In genomic region chr4:119320896-119321550, GRCm38 (mm10) we compare ENCODE assay signal across 8 mouse cellular contexts. TPM values are rescaled to one million over a fixed set of nuclear protein-coding genes. Genes with fewer than 3 reads are reported as not detected.
DNase-seq lines count a peak whose midpoint lies in the region; ATAC-seq and TF ChIP-seq lines count a peak whose summit lies in the region.

No protein-coding gene starts in this region.

- no peak for TF ChIP-seq POLR2A in bone marrow macrophage, adult 2 months (IDR thresholded peaks at IDR 0.05; ENCODE audit: borderline replicate concordance, low read depth, low read length)

- TF ChIP-seq CTCF in bone marrow macrophage, adult 2 months (IDR thresholded peaks at IDR 0.05; ENCODE audit: low read depth, low read length), result no peak

- intact Hi-C loops in left cerebral cortex, postnatal 36 days (cut with DNase I), result loop anchor here (2.0 kb wide), 1 partner anchor 26 kb away; the partner anchor contains the start of gene Ybx1
- intact Hi-C loops in left cerebral cortex, postnatal 10 days (cut with DNase I), result no loop called here

- peaks cover 9% of the 10 kb centered on the region for H3K4me1 ChIP-seq in bone marrow macrophage, adult 2 months (ENCODE audit: control insufficient read depth, insufficient read depth, low read length)
- peaks cover 20% of the 10 kb centered on the region for H3K4me1 ChIP-seq in forebrain, embryonic 10.5 days
- H3K4me1 ChIP-seq in intestine, embryonic 14.5 days (replicated peaks; ENCODE audit: control insufficient read depth, insufficient read depth, low read length), result peaks cover 10% of the 10 kb centered on the region
- peaks cover 18% of the 10 kb centered on the region for H3K4me1 ChIP-seq in midbrain, embryonic 10.5 days

- peak overlapping the region; percentile 75 for H3K4me3 ChIP-seq in bone marrow macrophage, adult 2 months (ENCODE audit: insufficient read depth, low read length)
- peak overlapping the region; percentile 78 for H3K4me3 ChIP-seq in forebrain, embryonic 10.5 days
- H3K4me3 ChIP-seq in intestine, embryonic 14.5 days (ENCODE audit: low read depth, low read length), result peak overlapping the region; percentile 79
- H3K4me3 ChIP-seq in midbrain, embryonic 10.5 days, result peak overlapping the region; percentile 86

- ATAC-seq in intestine, embryonic 14.5 days (replicated peaks; ENCODE audit: low FRiP score, low TSS enrichment, low read depth), result peak; percentile 47
- no peak for ATAC-seq in inflammation-experienced regulatory T-cells, adult 6 months

- WGBS in forebrain, embryonic 10.5 days, result 34% methylated on average over 10 of the region's 10 CpGs
- WGBS in intestine, embryonic 14.5 days, result 35% methylated on average over 10 of the region's 10 CpGs
- WGBS in midbrain, embryonic 10.5 days, result 32% methylated on average over 10 of the region's 10 CpGs

- H3K36me3 ChIP-seq in forebrain, embryonic 10.5 days (replicated peaks), result peaks cover 34% of the 10 kb centered on the region
- H3K36me3 ChIP-seq in intestine, embryonic 14.5 days (ENCODE audit: control insufficient read depth, insufficient read depth, low read length), result peaks cover 34% of the 10 kb centered on the region
- peaks cover 33% of the 10 kb centered on the region for H3K36me3 ChIP-seq in midbrain, embryonic 10.5 days

- peak overlapping the region; percentile 52 for H3K9ac ChIP-seq in intestine, embryonic 14.5 days (ENCODE audit: low read length)

- no peaks in the 10 kb centered on the region for H3K9me3 ChIP-seq in forebrain, embryonic 10.5 days
- H3K9me3 ChIP-seq in intestine, embryonic 14.5 days (ENCODE audit: control insufficient read depth, low read length), result no peaks in the 10 kb centered on the region
- H3K9me3 ChIP-seq in midbrain, embryonic 10.5 days (replicated peaks), result no peaks in the 10 kb centered on the region

- no peaks in the 10 kb centered on the region for H3K27me3 ChIP-seq in forebrain, embryonic 10.5 days (ENCODE audit: poor library complexity, severe bottlenecking)
- no peaks in the 10 kb centered on the region for H3K27me3 ChIP-seq in intestine, embryonic 14.5 days (replicated peaks; ENCODE audit: control insufficient read depth, insufficient read depth, low read length)
- 0 out of 2 replicates have a peak, but pooled peaks cover 5% of the 10 kb centered on the region for H3K27me3 ChIP-seq in midbrain, embryonic 10.5 days (ENCODE audit: low read depth, poor library complexity, severe bottlenecking)

- H3K4me2 ChIP-seq in intestine, embryonic 14.5 days (ENCODE audit: low read length), result peak overlapping the region; percentile 98

- H3K27ac ChIP-seq in bone marrow macrophage, adult 2 months (ENCODE audit: insufficient read depth, low read depth, low read length), result peak overlapping the region; percentile 64; the same call in 1 of the 2 replicates
- H3K27ac ChIP-seq in forebrain, embryonic 10.5 days, result peak overlapping the region; percentile 86
- H3K27ac ChIP-seq in intestine, embryonic 14.5 days (ENCODE audit: low read depth), result peak overlapping the region; percentile 51; the same call in 1 of the 2 replicates
- H3K27ac ChIP-seq in midbrain, embryonic 10.5 days (replicated peaks), result peak overlapping the region; percentile 86

- peak; percentile 4 to 5 for DNase-seq in left cerebral cortex, postnatal 36 days (ENCODE audit: low spot score in 2 of 2)
- no peak for DNase-seq in left cerebral cortex, postnatal 10 days (ENCODE audit: extremely low spot score in 1 of 2, low spot score in 2 of 2)
- DNase-seq in forebrain, embryonic 10.5 days (ENCODE audit: extremely low spot score, low spot score), result no peak
- peak; percentile 59 for DNase-seq in intestine, embryonic 14.5 days (ENCODE audit: low spot score)
- no peak for DNase-seq in midbrain, embryonic 10.5 days (ENCODE audit: low spot score)
- no peak for DNase-seq in c-Kit-positive CD71-positive TER-119-positive erythroid progenitor cells, embryonic 14.5 days (ENCODE audit: low spot score)

RNA-seq across cellular contexts. Expression of gene Ppih, which starts 0.7 kb away (rescaled TPM):
- total RNA-seq in left cerebral cortex, postnatal 36 days (2021), result 10 to 100 TPM; 15.2 to 16.2 TPM
- total RNA-seq in left cerebral cortex, postnatal 10 days (2021), result 10 to 100 TPM; 19.5 to 23.5 TPM
- 31.6 and 33.3 TPM in 2 replicates for polyA plus RNA-seq in bone marrow macrophage, adult 2 months (2012; ENCODE audit: insufficient read depth, insufficient read length, missing spikeins)
- polyA plus RNA-seq in forebrain, embryonic 10.5 days (2016; fragmentation: Nextera tagmentation; extraction: Ambion mirVana), result 156 and 159 TPM in 2 replicates
- polyA plus RNA-seq in intestine, embryonic 14.5 days (2014; fragmentation: Nextera tagmentation; extraction: Ambion mirVana), result 106 and 110 TPM in 2 replicates
- polyA plus RNA-seq in midbrain, embryonic 10.5 days (2016; fragmentation: Nextera tagmentation; extraction: Ambion mirVana), result 133 and 150 TPM in 2 replicates
- 10 to 100 TPM; 38.0 to 65.4 (median 46.1) TPM for polyA plus RNA-seq in inflammation-experienced regulatory T-cells, adult 6 months (2017; shearing (Covaris generic))

RNA-seq across cellular contexts. Expression of gene Ybx1, which starts 26.6 kb away (rescaled TPM):
- 100 to 1,000 TPM; 211 to 212 TPM for total RNA-seq in left cerebral cortex, postnatal 36 days (2021)
- total RNA-seq in left cerebral cortex, postnatal 10 days (2021), result 100 to 1,000 TPM; 812 to 832 TPM
- 787 and 846 TPM in 2 replicates for polyA plus RNA-seq in bone marrow macrophage, adult 2 months (2012; ENCODE audit: insufficient read depth, insufficient read length, missing spikeins)
- 929 and 1,023 TPM in 2 replicates for polyA plus RNA-seq in forebrain, embryonic 10.5 days (2016; fragmentation: Nextera tagmentation; extraction: Ambion mirVana)
- 678 and 713 TPM in 2 replicates for polyA plus RNA-seq in intestine, embryonic 14.5 days (2014; fragmentation: Nextera tagmentation; extraction: Ambion mirVana)
- 1,019 and 1,063 TPM in 2 replicates for polyA plus RNA-seq in midbrain, embryonic 10.5 days (2016; fragmentation: Nextera tagmentation; extraction: Ambion mirVana)
- 100 to 1,000 TPM; 161 to 195 (median 174) TPM for polyA plus RNA-seq in inflammation-experienced regulatory T-cells, adult 6 months (2017; shearing (Covaris generic))

Comparison
In these comparisons a context has a peak if more than half of its experiments do, and no peak if none do; other contexts are left out.
1. DNase-seq: peak in left cerebral cortex, postnatal 36 days (2 of 2) and intestine, embryonic 14.5 days (single experiment); none in left cerebral cortex, postnatal 10 days (0 of 2), forebrain, embryonic 10.5 days (single experiment), midbrain, embryonic 10.5 days (single experiment) and c-Kit-positive CD71-positive TER-119-positive erythroid progenitor cells, embryonic 14.5 days (single experiment).
2. Peak in every context shown above with its lines, with median percentiles within 50 percentile points of each other: H3K27ac ChIP-seq and H3K4me3 ChIP-seq.